Mouse (Mus musculus) monocyte, adult 2 months (primary cell): ENCODE measurements around the gene Ispd.
A peak's percentile ranks its signal among the peaks of the same experiment; 100 is the strongest.
"Not testable (repeated sequence)": the region's sequence is repeated elsewhere in the genome, so short reads cannot be mapped to it uniquely, and the experiment has no call there.

Experiments used
- DNase-seq, 2 experiments: peaks; one replicate each; pipeline ENCODE4 v3.0.0; 2022; ENCODE audit warnings: low spot score in 2 of 2, low read depth in 1 of 2

Ispd gene

GRCm38 (mm10) chr12:36381441-36382340 lies at the start of gene Ispd, which contains the start of gene D630036H23Rik:
Ispd (plus strand) TSS chr12:36381450.
D630036H23Rik (minus strand) TSS chr12:36382181.
- DNase-seq, result peak; percentile 13 to 14

- no peak for DNase-seq
Observed at GRCm38 (mm10) chr12:36332676-36333075, 48.6 kb upstream of the Ispd start.

GRCm38 (mm10) chr12:36333837-36334281 lies 47.4 kb upstream of the Ispd start:
- DNase-seq, result no peak

- DNase-seq, result no peak
Observed at GRCm38 (mm10) chr12:36344131-36344530, 37.1 kb upstream of the Ispd start.

GRCm38 (mm10) chr12:36360064-36360463 lies 21.2 kb upstream of the Ispd start:
- DNase-seq, result no peak

GRCm38 (mm10) chr12:36360693-36361092 lies 20.6 kb upstream of the Ispd start:
- no peak for DNase-seq

GRCm38 (mm10) chr12:36364013-36364412 lies 17.2 kb upstream of the Ispd start:
- no peak for DNase-seq

GRCm38 (mm10) chr12:36373237-36373998 lies 7.8 kb upstream of the Ispd start:
- no peak for DNase-seq

- not testable (repeated sequence) for DNase-seq
Observed at GRCm38 (mm10) chr12:36376391-36376790, 4.9 kb upstream of the Ispd start.

GRCm38 (mm10) chr12:36380254-36380653 lies 996 bp upstream of the Ispd start:
- DNase-seq, result no peak

GRCm38 (mm10) chr12:36380806-36381205 lies 444 bp upstream of the Ispd start:
- no peak for DNase-seq

GRCm38 (mm10) chr12:36385386-36385785 lies 4.1 kb downstream of the Ispd start:
- no peak for DNase-seq

- DNase-seq, result no peak
Observed at GRCm38 (mm10) chr12:36386991-36387390, 5.7 kb downstream of the Ispd start.

- no peak for DNase-seq
Observed at GRCm38 (mm10) chr12:36395115-36395514, 13.9 kb downstream of the Ispd start.

- no peak for DNase-seq
Observed at GRCm38 (mm10) chr12:36423677-36424076, 42.4 kb downstream of the Ispd start.

- DNase-seq, result no peak
Observed at GRCm38 (mm10) chr12:36425258-36425657, 44.0 kb downstream of the Ispd start.

- no peak for DNase-seq
Observed at GRCm38 (mm10) chr12:36426163-36427045, 45.2 kb downstream of the Ispd start.

GRCm38 (mm10) chr12:36436956-36437355 lies 55.7 kb downstream of the Ispd start:
- DNase-seq, result no peak

GRCm38 (mm10) chr12:36439396-36439795 lies 58.1 kb downstream of the Ispd start:
- DNase-seq, result no peak

GRCm38 (mm10) chr12:36456002-36456401 lies 74.8 kb downstream of the Ispd start:
- DNase-seq, result no peak

GRCm38 (mm10) chr12:36457726-36458125 lies 76.5 kb downstream of the Ispd start:
- no peak for DNase-seq
